Mouse (Mus musculus) liver, embryonic 11.5 days (tissue): ENCODE data around the gene Rab13. TPM values are rescaled to one million over a fixed set of nuclear protein-coding genes. Genes with fewer than 3 reads are reported as not detected.
A peak's percentile ranks its signal among the peaks of the same experiment; 100 is the strongest.

Experiments
- ATAC-seq: fragments of 200-750 bp; cut with Nextera tagmentation; replicated peaks from 2 replicates; pipeline ENCODE4 v1.8.0; 2017; ENCODE audit warnings: moderate number of reproducible peaks, mild to moderate bottlenecking, moderate TSS enrichment, moderate library complexity; ENCODE audit not compliant: low FRiP score
- DNase-seq: peaks from one replicate; pipeline ENCODE4 v3.0.0-alpha.2; 2017; ENCODE audit warnings: low spot score
- H3K27ac ChIP-seq: fragments of 300-500 bp; sonication (generic); 2 replicates; pipeline ENCODE4 v1.5.1; 2014; ENCODE audit warnings: mild to moderate bottlenecking, low read depth, low read length, control low read depth
- H3K27me3 ChIP-seq: fragments of 300-500 bp; sonication (generic); replicated peaks from 2 replicates; pipeline ENCODE4 v1.6.1; 2014; ENCODE audit warnings: low read length, mixed read lengths; ENCODE audit not compliant: control insufficient read depth, insufficient read depth
- H3K36me3 ChIP-seq: fragments of 300-500 bp; sonication (generic); 2 replicates; pipeline ENCODE4 v1.6.1; 2014; ENCODE audit warnings: mild to moderate bottlenecking, low read length, moderate library complexity, mixed read lengths; ENCODE audit not compliant: control insufficient read depth, insufficient read depth
- H3K4me1 ChIP-seq: fragments of 300-500 bp; sonication (generic); replicated peaks from 2 replicates; pipeline ENCODE4 v1.6.1; 2014; ENCODE audit warnings: low read length, mixed read lengths; ENCODE audit not compliant: control insufficient read depth, insufficient read depth
- H3K4me2 ChIP-seq: fragments of 300-500 bp; sonication (generic); 2 replicates; pipeline ENCODE4 v1.6.1; 2014; ENCODE audit warnings: mild to moderate bottlenecking, control low read depth, moderate library complexity
- H3K4me3 ChIP-seq: fragments of 300-500 bp; sonication (generic); 2 replicates; pipeline ENCODE4 v1.5.1; 2014; ENCODE audit warnings: low read depth, low read length, control low read depth
- H3K9ac ChIP-seq: fragments of 300-500 bp; sonication (generic); 2 replicates; pipeline ENCODE4 v1.6.1; 2014; ENCODE audit warnings: low read depth, low read length, control low read depth
- H3K9me3 ChIP-seq: fragments of 300-500 bp; sonication (generic); 2 replicates; pipeline ENCODE4 v1.6.1; 2016; ENCODE audit warnings: low read length, inconsistent platforms, mixed read lengths; ENCODE audit not compliant: control insufficient read depth
- WGBS: fragments of 180-500 bp; shearing (Covaris S2); extraction: QIAGEN DNeasy Blood & Tissue Kit; methylation state at CpG from one replicate; pipeline ENCODE4 v1.1.7; 2014; 5-methylcytosine and 5-hydroxymethylcytosine counted together
- polyA plus RNA-seq: library from polyadenylated mRNA; unstranded; fragments of >200 nt; fragmentation: Nextera tagmentation; extraction: Ambion mirVana; gene quantifications from 2 replicates; pipeline ENCODE4 v1.2.1, GENCODE M21; 2014

Rab13 gene
- polyA plus RNA-seq, 1 experiment from 2014 or later: 11.5 TPM

- H3K4me1 ChIP-seq: peaks cover 17% of the 10 kb centered on the region
- no peak overlapping the region for H3K4me2 ChIP-seq
- H3K9me3 ChIP-seq: no peaks in the 10 kb centered on the region
- H3K36me3 ChIP-seq: peaks cover 24% of the 10 kb centered on the region
- WGBS: 90% methylated on average over 5 of the region's 5 CpGs
- H3K27ac ChIP-seq: no peak overlapping the region
- DNase-seq: no peak
- no peaks in the 10 kb centered on the region for H3K27me3 ChIP-seq
- no peak overlapping the region for H3K4me3 ChIP-seq
- ATAC-seq: no peak
- no peak overlapping the region for H3K9ac ChIP-seq
Measured at GRCm38 (mm10) chr3:90263121-90263771, 49.8 kb downstream of the Rab13 start.

- Histone ChIP-seq H3K4me3 (peak overlapping the region; percentile 74), H3K36me3 (peaks cover 18% of the 10 kb centered on the region), H3K9me3 (no peaks in the 10 kb centered on the region), H3K4me2 (peak overlapping the region; percentile 96), H3K27ac (peak overlapping the region; percentile 94; the same call in 1 of the 2 replicates), H3K9ac (peak overlapping the region; percentile 91), H3K27me3 (no peaks in the 10 kb centered on the region), H3K4me1 (peaks cover 25% of the 10 kb centered on the region)
- DNase-seq (no peak), ATAC-seq (no peak)
- WGBS: 28% methylated on average over 10 of the region's 10 CpGs
Measured at GRCm38 (mm10) chr3:90264687-90265033, 51.2 kb downstream of the Rab13 start.

- Histone ChIP-seq H3K36me3 (peaks cover 14% of the 10 kb centered on the region), H3K4me3 (peak within 1 kb of the TSS; percentile 74), H3K27ac (peak within 1 kb of the TSS; percentile 94), H3K9me3 (no peaks in the 10 kb centered on the region), H3K4me2 (peak within 1 kb of the TSS; percentile 96), H3K27me3 (no peaks in the 10 kb centered on the region), H3K4me1 (peaks cover 25% of the 10 kb centered on the region), H3K9ac (peak within 1 kb of the TSS; percentile 91)
- peak; percentile 92 for ATAC-seq
- WGBS: under 1% methylated on average over 84 of the region's 87 CpGs
- DNase-seq: peak; percentile 92
Measured at GRCm38 (mm10) chr3:90265034-90265931, 51.8 kb downstream of the Rab13 start, which contains the start of gene Dennd4b. TSS of gene Dennd4b (plus strand) at chr3:90265185.

- WGBS: 16% methylated on average over 16 of the region's 16 CpGs
- Histone ChIP-seq H3K4me1 (peaks cover 25% of the 10 kb centered on the region), H3K27me3 (no peaks in the 10 kb centered on the region), H3K4me3 (peak overlapping the region; percentile 74), H3K4me2 (peak overlapping the region; percentile 96), H3K36me3 (peaks cover 9% of the 10 kb centered on the region), H3K9ac (peak overlapping the region; percentile 91), H3K27ac (peak overlapping the region; percentile 94), H3K9me3 (no peaks in the 10 kb centered on the region)
- ATAC-seq: peak; percentile 36
- no peak for DNase-seq
Measured at GRCm38 (mm10) chr3:90265932-90266741, 52.6 kb downstream of the Rab13 start.

GRCm38 (mm10) chr3:90266901-90267775, 53.6 kb downstream of the Rab13 start:
- ATAC-seq (no peak), DNase-seq (no peak)
- no peaks in the 10 kb centered on the region for H3K27me3 ChIP-seq
- H3K4me3 ChIP-seq: peak overlapping the region; percentile 74
- peak overlapping the region; percentile 91 for H3K9ac ChIP-seq
- H3K27ac ChIP-seq: peak overlapping the region; percentile 94
- WGBS: 88% methylated on average over 20 of the region's 20 CpGs
- no peaks in the 10 kb centered on the region for H3K9me3 ChIP-seq
- peak overlapping the region; percentile 96 for H3K4me2 ChIP-seq
- peaks cover 11% of the 10 kb centered on the region for H3K36me3 ChIP-seq
- peaks cover 25% of the 10 kb centered on the region for H3K4me1 ChIP-seq

GRCm38 (mm10) chr3:90268190-90268589, 54.7 kb downstream of the Rab13 start:
- WGBS: 95% methylated on average over 11 of the region's 11 CpGs
- Histone ChIP-seq H3K9ac (no peak overlapping the region), H3K36me3 (peaks cover 12% of the 10 kb centered on the region), H3K27me3 (no peaks in the 10 kb centered on the region), H3K4me3 (no peak overlapping the region), H3K27ac (no peak overlapping the region), H3K9me3 (no peaks in the 10 kb centered on the region), H3K4me1 (peaks cover 25% of the 10 kb centered on the region), H3K4me2 (no peak overlapping the region)
- DNase-seq (no peak), ATAC-seq (no peak)

GRCm38 (mm10) chr3:90268971-90269370, 55.5 kb downstream of the Rab13 start:
- 91% methylated on average over 16 of the region's 16 CpGs for WGBS
- Histone ChIP-seq H3K9me3 (no peaks in the 10 kb centered on the region), H3K4me1 (peaks cover 25% of the 10 kb centered on the region), H3K27ac (no peak overlapping the region), H3K36me3 (peaks cover 10% of the 10 kb centered on the region), H3K4me3 (no peak overlapping the region), H3K9ac (no peak overlapping the region), H3K27me3 (no peaks in the 10 kb centered on the region), H3K4me2 (no peak overlapping the region)
- DNase-seq (no peak), ATAC-seq (no peak)

- no peak overlapping the region for H3K9ac ChIP-seq
- H3K4me2 ChIP-seq: no peak overlapping the region
- DNase-seq (no peak), ATAC-seq (no peak)
- no peak overlapping the region for H3K27ac ChIP-seq
- 96% methylated on average over 8 of the region's 8 CpGs for WGBS
- peaks cover 19% of the 10 kb centered on the region for H3K4me1 ChIP-seq
- peaks cover 10% of the 10 kb centered on the region for H3K36me3 ChIP-seq
- no peak overlapping the region for H3K4me3 ChIP-seq
- no peaks in the 10 kb centered on the region for H3K27me3 ChIP-seq
- no peaks in the 10 kb centered on the region for H3K9me3 ChIP-seq
Measured at GRCm38 (mm10) chr3:90270784-90271183, 57.3 kb downstream of the Rab13 start.
